Mouse (Mus musculus) thymus, postnatal 25 days (tissue): ENCODE results near the gene Kif3a.
A peak's percentile ranks its signal among the peaks of the same experiment; 100 is the strongest.

ENCODE experiments used
- DNase-seq: peaks from one replicate; pipeline ENCODE4 v3.0.0; 2022

Kif3a gene

GRCm38 (mm10) chr11:53617562-53618109 lies 50.5 kb downstream of the Kif3a start:
- no peak for DNase-seq

- no peak for DNase-seq
Measured at GRCm38 (mm10) chr11:53618619-53619198, 51.5 kb downstream of the Kif3a start, which contains the start of gene Il4. TSS of gene Il4 (minus strand) at chr11:53618669.

DNA sequence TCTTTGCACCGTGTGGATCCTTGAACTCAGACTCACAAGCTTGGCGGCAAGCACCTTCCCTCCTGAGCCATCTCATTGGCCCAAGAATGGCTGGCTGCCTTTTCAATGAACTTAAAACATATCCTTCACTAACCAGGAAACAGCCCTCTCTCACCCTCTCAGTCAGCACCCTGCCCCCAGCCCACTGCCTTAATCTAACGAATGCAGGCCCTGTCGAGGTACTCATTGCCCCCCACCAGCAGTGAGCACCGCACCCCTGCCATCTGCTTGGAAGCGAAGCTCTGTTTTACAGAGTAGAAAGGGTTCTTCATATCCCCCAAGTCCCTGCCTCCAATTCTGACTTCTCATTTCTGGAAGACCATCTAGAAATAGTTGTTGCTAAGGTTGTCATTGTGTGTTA lies 52.2 kb downstream of the Kif3a start:
- no peak for DNase-seq

DNA sequence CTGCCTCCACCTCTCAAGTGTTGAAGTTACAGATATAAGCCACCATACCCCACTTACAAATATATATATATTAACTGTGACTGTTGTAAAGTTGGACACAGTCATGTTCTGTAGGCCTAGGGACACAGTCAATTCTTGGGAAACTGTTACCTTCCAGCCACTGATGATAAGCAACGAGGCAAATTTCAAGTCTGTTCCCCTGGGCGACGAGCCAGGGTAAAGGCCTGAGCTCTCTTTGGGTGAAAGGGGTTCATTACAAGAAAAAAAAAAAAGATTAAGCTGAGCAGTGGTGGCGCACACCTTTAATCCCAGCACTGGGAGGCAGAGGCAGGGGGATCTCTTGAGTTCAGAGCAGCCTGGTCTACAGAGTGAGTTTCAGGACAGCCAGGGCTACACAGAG lies 52.9 kb downstream of the Kif3a start:
- no peak for DNase-seq

DNA sequence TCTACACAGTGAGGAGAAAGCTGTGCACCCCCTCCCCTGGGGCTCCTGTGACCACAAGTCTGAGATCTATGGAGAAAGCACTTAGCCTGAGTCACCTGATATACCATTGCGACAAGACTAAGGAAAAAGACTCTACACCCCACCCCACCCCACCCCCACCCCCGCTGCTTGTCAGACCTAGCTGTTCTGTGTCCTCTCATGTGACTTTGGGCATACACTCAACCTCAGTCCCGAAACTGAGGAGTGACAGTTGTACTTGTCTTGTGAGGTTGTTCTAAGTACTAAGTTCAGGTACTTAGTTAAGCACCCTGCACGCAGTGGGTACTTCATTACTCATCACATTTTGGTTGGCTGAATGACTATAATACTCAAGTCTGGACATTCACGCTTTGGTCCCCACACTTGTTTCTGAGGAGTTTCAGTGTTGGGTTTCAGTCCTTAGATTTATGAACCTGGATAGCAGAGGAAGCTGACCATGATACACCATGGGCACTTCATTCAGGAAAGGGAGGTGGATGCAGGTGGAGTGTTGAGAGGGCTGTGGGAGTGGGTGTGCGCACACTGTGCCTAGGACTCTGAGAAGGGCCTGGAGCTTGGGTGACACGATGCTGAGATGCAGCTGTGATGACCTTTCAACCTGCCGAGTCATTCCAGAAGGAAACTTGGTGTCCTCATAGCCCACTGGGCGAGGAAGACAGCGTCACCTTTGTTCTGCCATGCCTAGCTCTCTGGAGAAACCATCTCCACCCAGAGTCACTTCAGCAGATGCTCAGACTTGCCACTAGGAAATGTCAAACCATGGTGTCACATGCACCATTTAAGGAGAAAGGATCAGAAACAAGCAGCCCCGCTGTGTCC lies 54.6 kb downstream of the Kif3a start:
- DNase-seq = no peak

GRCm38 (mm10) chr11:53622440-53622806 lies 55.2 kb downstream of the Kif3a start:
- DNase-seq = no peak

DNA sequence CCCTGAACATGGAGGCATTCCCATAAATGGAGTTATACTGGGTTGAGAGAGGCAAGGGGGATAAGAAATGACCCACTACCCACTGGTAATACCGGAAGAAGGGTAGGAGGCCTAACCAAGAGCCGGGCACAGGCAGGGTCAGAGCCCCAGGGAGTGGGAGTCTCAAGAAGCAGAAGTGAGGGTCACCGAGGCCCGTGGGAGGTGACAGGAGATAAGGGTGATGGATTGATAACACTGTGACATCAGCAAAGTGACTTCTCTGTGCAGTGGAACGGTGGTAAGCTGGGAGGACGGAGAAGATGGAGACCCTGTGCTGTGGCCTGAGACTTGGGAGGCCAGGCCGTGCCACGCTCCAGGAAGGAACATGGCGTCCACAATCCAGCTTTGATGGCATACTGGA lies 56.4 kb downstream of the Kif3a start:
- DNase-seq = no peak

DNA sequence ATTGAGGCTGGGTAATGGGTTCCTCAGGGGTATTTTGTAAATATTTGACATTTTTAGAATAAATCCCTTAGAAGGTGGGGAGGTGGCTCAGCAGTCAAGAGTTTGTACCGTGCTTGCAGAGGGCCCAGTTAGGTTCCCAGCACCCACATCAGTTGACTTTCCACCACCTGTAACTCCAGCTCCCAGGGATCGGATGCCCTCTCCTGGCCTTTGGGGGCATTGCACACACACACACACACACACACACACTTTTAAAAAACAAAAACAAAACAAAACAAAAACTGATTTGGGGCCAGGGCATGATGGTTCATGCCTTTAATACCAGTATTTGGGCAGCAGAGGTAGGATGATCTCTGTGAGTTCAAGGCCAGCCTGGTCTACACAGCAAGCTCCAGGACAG lies 56.9 kb downstream of the Kif3a start:
- no peak for DNase-seq

DNA sequence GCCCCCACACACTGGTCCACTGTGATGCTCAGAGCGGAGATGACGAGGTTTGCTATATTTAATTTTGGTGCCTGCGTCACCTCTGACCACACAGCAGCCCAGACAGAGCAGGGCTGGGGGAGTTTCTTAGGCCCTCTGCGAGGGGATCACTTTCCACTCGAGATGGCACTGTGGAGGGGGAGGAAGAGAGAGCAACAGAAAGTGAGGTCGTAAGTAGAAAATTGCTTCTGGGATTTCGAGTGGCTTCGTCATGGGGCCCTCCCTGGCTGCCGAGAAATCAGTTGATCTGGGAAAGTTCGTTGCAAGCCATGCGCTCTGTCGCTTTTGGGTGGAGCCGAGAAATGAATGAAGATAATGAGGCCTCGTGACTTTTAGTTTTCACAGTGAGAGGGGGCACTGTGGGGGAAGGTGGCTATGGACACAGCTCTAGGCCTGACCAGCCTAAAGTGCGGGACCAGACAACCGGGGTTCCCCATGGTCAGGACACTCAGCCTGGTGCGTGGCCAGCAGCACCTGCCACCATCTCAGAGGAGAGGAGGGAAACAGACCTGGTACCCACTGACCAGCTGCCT lies 59.7 kb downstream of the Kif3a start:
- DNase-seq = no peak

DNA sequence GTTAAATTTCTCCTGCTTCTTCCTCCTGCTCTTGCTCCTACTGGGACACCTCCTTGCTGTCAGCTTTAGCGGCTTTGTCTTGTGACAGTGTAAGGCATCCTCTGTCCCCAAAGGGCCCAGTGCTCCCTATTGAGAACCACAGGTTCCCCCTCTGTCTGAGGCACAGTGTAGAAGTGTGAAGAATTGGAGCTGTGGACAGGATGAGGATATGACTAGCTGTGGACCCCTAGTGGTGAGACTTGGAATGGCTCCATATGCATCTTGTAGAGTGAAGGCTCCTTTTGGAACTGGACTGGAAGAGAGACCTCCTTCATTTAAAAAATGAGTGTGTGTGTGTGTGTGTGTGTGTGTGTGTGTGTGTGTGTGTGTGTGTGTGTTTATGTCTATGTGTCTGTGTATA lies 60.7 kb downstream of the Kif3a start:
- peak; percentile 68 for DNase-seq

- no peak for DNase-seq
Measured at GRCm38 (mm10) chr11:53632122-53632733, 65.0 kb downstream of the Kif3a start.

DNA sequence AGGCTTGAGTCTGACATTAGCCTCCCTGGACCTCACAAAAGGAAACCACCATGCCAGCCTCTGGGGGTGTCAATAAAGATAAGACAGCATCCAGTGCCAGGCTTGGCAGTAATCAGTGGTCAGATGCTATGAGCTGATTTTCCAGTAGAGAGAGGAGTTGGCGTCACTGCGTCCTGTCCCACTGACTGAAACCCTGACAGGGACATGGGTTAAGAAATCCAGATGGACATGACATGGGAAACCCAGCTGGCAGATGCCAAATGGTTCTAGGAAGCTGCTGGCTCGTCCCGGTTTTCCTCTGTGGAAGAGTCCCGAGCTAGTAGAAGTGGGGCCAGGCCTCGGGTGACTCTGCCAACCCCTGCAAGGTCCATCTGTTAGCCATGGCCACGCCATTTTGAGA lies 66.5 kb downstream of the Kif3a start:
- DNase-seq = no peak

DNA sequence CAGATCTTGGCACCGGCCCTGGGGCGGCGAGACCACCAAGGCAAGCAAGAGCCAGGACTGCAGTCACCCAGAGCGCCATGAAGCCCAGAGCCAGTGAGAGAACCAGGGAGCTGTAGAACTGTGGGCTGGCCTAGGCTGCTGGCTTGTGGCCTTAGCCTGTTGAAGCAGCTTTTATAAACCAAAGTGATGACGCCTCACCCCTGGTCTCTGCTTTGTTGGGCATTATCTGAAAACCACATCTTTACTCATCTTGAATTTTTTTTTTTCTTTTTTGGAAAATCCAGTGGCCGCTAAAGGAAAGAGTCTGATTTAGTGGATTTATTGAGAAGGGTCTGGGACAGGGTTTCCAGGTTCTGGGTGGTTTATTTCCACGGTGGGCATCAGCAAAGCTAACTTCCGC lies 67.4 kb downstream of the Kif3a start, which contains the start of gene Il13:
Gene Il13 (minus strand): TSS at position 147 of the 400 bp plus-strand sequence.
- DNase-seq = no peak

GRCm38 (mm10) chr11:53635590-53636182 lies 68.5 kb downstream of the Kif3a start:
- DNase-seq = no peak

GRCm38 (mm10) chr11:53636183-53636646 lies 69.0 kb downstream of the Kif3a start:
- peak; percentile 12 for DNase-seq

DNA sequence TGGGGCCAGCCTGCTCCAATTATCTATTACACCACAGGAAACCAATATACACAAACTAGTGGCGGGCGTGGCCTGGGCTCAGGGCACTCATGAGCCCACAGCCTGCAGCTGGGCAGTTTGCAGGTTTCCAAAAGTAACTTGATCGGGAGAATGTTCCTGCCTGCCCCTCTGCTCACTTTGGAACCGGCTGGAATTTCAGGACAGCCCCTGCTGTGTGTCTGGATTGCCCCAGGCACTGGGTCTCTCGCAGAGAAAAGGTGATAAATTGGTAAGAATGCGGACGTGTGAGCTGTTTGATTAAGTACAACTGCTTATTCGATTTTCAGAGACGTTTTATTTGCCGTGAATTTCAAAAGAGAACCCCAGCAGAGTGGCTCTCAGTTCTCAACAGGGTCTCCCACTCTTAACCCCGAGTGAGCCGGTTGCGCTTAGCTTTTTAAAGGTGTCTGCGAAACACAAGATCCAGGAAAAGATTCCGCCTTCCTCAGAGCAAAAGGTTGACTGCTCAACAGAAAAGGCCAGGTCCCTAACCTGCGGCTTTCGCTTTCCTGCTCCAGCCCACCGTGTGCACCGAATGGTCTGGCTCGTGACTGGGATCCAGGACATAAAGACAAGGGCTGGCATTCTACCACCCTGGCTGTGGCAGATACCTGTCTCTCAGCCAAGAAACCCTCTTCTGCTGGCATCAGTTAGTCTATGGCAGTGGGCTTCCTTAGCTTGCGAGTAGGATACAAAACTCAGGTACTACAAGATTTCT lies 70.0 kb downstream of the Kif3a start:
- DNase-seq = no peak

DNA sequence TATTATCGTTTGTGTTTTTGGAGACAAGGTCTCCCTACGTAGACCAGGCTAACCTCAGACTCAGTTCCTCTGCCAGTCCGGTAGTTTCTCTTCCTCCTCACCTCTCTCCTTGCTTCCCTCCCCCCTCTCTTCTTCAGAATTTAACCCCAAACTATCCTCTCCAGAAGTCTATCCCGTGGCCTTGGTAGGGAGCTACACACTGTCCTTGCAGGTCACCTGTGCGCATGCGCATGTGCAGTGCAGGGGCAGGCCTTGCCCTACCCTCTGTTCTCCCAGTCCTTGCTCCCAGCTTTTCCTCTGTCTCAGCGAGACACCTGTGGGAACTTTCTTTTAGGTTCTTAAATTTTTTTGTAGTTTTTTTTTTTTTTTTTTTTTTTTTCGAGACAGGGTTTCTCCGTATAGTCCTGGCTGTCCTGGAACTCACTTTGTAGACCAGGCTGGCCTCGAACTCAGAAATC lies 70.7 kb downstream of the Kif3a start:
- DNase-seq = no peak

GRCm38 (mm10) chr11:53642744-53643279 lies 75.6 kb downstream of the Kif3a start:
- no peak for DNase-seq

GRCm38 (mm10) chr11:53644017-53644416 lies 76.8 kb downstream of the Kif3a start:
- no peak for DNase-seq

- no peak for DNase-seq
Measured at GRCm38 (mm10) chr11:53651441-53651840, 84.3 kb downstream of the Kif3a start.
